Mouse (Mus musculus) lung, postnatal 4 days (tissue): ENCODE measurements around the gene Igfbp3.

Source experiments
- DNase-seq, 2 experiments: peaks; one replicate each; pipeline ENCODE4 v3.0.0; 2021

The Igfbp3 gene

DNA sequence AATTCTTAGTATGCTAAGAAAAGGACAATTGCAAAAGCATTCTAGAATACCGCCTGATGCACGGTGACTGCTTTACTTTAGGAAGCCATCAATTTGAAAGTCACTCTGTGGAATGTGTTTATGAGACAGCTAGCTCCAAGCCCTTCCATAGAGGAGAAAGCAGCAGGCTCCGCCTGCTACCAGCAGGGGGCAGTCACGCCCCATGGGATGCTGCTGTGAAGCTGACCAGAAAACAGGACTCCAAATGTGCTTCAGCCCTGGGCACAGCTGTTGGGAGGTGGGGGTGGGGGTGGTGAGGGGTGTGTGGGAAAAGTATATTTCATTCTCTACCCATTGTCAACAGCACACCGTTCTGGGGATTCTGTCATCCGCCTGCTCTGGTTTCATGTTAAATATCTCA lies 3.4 kb downstream of the Igfbp3 start:
- DNase-seq: peak; percentile 80 to 82

DNA sequence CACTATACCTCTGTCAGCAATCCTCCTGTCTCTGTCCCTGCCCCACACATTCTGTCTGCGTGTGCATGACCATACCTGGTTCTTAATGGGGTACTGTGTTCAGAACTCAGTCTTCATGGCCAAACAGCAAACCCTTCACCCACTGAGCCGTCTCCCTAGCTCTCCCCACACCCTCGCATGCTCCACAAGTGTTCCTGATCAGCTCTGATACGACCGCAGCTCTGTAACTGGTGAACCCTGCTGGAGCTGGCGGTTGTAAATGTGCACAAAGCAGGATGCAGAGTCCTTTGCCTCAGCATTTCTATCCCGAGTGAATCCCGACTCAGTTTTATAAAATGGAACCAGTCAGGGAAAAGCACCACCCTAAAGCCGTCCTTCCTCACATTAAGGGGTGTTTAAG lies 9.9 kb downstream of the Igfbp3 start:
- no peak for DNase-seq

DNA sequence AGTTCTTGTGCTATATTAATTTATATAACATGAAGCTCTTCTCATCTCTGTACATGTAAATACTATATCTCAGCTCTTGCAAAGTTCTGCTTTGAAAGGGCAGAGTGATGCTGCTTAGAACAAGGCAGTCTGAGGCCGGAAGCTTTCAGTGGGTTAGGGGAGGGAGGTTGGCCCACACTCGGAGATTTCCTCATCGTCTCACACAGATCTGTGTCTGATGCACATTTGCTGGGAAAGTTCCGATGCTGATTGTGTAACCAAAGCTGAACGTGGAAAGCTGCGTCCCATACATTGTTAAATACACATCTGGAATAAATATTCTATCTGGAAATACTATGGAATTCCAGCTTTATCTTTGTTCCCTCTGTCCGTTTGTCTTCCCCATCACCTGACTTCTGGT lies 11.5 kb downstream of the Igfbp3 start:
- no peak for DNase-seq

DNA sequence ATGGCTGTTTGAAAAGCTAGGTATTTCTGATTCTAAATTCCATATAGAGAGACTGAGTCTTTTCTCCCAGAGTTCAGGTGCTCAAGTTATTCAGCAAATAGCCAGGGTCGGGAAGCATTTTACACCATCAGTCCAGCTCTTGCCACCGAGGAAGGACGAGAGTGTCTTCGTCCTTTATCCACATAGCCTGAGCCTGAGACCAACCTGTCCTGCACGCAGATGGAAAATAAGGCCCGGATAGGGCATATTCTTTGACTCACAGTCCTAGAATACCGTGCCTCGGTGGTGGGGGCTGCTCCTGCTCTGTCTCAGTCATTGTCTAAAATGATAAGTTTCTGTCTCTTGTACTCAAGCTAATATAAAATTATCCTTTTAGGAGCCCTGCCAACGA lies 13.3 kb downstream of the Igfbp3 start:
- DNase-seq: no peak

DNA sequence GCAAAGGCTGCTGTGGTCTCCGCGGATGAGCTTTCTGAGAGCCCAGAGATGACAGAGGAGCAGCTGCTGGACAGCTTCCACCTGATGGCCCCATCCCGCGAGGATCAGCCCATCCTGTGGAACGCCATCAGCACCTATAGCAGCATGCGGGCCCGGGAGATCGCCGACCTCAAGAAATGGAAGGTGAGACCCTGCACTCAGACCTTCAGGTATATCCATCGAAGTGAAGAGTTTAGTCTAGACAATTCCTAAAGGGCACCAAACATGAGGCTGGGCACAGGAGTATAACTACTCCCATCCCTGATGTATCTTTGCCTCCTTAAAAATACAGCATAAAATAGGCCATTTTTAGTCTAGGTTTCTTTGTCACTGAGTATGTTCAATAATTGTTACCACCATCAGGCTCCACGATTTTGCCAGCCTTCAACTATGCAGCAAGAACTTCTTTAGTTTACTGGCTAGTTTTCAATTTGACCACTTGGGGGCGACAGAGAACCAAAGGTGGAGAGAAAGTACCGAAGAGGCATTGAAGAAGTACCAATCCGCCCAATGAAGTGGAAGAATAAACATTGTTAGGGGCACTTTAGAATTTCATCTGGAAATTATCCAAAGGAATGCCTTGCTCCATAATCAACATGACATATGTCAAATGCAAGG lies 13.9 kb downstream of the Igfbp3 start:
- peak in 1 of 2 experiments; percentile 69 for DNase-seq

DNA sequence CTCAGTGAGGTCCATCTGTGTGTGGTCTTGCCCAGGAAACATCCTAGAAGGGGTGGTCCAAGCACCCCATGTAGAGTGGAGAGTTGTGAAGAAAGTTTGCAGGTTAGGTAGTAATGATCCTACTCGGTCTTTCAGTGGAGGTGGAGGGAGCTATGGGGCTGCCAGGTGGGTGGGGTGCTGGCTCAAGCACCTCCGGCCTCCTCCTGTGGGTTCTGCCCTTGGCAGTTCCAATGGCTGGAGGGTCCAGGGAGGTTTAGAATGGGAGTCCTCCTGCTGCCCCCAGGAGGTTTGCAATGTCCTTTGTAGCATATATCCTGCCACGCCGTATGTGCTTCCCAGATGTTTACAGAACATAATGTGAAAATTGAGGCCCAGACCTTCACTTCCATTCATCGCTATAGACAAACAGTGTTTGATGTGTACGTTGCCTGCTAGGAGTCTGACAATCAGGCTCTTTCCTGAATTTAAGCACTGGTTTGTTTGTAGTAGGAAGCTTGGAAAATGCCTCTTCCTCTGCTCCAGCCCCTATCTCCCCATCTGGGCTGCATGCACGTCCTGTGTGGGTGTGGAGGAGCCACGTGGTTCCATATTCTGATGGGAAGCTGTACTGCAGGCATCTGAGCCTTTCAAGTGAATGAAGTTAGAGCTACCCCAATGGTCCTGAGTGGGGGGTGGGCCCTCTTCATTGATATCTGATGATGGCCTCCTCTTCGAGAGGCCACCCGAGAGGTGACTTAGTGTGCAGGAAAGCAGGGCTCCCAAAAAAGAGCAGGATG lies 15.1 kb downstream of the Igfbp3 start:
- DNase-seq: peak in 1 of 2 experiments; percentile 26

DNA sequence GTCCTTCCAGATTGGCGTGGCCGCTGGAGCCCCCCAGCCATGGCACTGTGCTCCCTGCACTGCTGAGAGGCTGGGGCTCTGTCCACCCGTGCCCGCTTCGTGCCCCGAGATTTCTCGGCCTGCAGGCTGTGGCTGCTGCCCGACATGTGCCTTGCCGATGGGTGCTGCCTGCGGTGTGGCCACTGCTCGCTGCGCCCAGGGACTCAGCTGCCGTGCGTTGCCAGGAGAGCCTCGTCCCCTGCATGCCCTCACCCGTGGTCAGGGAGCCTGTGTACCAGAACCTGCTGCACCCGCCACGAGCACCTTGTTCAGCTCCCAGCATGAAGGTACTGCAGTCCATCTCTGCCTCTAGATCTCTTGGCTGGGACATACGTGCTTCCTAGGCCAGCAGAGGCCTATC lies 15.7 kb downstream of the Igfbp3 start:
- peak in 1 of 2 experiments; percentile 18 for DNase-seq

DNA sequence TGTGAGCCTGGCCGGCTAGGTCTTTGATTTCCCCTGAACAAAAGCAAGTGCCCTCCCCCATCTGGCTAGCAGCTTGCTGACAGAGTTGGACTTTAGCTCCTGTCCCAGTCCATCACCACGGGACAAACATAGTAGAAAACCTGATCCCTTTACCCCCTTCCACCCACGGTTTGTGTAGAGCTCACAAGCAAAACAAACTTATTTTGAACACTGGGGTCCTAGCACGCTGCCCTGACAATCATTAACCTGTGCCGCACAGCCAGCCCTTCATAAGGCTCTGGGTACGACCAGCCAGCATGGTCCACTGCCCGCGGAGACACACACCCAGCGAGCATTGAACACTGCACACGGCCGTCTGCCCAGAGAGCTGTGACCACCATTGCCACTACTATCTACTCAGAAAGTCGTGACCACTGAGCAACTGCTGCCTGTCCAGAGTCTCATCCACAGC lies 16.2 kb downstream of the Igfbp3 start, which contains the start of gene Igfbp1:
Igfbp1 (plus strand) TSS at position 292 of the 451 bp plus-strand sequence.
- DNase-seq: no peak

DNA sequence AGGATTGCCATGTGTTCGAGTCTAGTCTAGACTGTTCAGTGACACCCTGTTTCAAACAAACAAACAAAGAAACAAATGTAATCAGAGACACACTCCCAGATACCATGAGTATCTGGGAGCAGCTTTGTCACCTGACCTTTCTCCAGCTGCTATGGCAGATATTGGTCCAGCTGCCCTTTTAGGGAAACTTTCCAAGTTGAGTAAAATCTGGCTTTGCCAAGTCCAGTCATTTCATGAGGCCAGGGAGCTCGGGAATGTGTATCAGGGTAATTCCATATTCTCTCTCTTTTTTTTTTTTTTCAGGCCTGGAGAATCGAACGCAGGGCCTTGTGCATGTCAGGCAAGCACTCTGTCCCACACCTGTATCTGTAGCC lies 18.4 kb downstream of the Igfbp3 start:
- DNase-seq: no peak

DNA sequence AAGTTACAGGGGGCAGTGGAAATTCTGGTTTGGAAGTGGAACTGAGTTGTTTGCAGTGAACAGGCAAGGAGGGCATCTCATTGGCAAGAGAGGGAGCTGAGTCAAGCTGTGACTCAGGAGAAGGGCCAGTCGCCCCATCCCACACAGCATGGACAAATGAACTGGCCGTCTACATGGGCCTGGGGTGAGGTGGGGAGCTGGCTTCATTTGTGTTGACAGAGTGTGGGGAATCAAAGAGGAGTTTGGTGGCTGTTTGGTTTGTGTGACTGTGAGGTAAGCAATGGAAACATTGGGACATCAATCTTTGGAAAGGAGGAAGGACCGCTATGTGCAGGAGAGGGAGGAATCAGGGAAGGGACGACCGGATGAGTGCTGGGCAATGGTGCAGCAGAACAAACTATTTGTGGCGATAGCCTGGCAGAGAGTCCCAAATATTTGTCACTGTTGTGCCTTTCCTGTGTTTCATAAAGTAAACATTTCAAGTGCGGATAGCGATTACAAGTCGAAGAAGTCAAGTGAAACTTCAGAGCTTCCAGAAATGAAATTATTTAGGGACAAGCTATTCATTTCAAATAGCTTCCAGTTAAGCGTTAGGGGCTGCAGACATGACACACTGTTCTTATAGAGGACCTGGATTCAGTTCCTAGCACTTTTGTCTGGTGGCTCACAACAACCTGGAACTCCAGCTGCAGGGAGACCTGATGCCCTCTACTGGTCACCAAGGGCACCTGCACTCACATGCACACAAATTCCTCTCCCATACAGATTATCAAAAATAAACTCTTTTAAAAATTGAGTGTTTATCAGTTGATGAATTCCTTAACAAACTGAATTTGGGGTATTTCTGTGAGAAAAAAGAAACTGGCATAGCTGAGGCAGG lies 19.1 kb downstream of the Igfbp3 start:
- DNase-seq: peak in 1 of 2 experiments; percentile 14

DNA sequence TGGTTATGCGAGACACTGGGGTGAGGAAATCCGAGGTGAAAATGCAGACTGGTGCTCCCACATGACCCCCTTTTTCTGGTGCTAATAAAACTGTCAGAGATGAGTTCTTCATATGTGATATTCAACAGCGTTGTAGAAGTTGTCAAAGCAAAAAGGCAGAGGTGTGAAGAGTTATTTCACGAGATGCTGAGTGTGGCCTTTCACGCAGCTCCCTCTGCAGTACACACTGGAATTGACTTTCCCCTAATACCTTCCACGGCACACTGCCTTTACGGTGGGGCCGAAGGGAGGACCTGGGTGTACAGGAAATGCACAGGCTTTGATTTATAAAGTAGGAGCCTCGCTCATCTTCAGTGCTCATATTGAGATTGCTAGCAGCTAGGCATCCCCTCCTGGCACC lies 20.6 kb downstream of the Igfbp3 start:
- DNase-seq: peak in 1 of 2 experiments; percentile 10

DNA sequence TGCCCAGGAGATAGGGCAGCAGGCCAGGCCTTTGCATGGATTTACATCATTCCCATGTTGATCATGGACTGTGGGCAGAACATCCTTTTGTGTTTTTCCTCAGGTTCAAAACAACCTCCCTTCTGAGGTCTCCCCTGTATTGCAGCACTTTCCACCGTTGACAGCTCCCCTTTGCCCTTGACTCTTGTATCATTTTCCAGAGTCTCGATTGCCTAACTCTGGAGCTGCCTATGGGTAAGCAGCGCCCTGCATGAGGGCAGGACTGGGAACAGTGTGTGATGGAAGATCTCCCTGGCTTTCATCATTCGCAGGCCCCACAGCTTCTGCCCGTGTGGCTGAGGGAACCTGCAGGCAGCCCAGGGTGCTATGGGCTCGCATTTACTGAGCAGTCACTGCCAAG lies 21.0 kb downstream of the Igfbp3 start:
- DNase-seq: no peak

DNA sequence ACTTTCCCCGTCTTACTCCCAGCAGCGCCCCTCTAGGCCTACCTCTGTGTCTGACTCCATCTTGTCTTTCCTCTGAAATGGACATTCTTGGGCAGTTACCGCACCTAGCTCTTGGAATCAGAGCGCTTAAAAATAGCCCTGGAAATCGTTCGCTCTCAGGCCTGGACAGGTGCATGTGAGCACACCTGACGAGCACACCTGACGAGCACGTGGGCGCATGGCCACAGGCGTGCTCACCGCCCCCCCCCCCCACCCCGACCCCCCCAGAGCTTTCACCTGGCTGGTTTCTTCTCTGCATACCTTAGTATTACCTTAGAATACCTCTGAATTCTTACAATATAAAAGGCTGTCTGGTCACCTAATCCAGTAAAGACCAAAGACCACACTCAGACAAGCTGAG lies 25.3 kb downstream of the Igfbp3 start, which contains the start of gene Gm11985:
Gm11985 (minus strand) TSS at position 101 of the 400 bp plus-strand sequence.
- DNase-seq: no peak

DNA sequence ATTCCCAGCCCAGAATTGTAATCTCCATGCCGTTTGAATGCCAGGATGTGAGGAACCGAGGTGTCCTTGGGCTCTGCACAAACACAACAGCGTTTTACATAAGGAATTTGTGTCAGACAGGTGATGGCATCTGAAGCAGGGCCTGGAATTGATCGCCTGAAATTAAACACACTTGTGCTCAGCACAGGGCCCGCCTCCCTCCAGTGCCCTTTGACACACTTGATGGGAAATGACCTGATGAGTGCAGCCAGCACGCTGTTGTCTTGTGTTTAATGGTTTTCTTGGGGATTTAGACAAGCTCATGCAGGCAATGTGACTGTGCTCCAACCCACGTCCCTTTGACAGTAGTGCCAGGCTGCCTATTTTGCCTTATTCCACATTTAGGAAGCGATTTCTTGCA lies 26.3 kb downstream of the Igfbp3 start:
- DNase-seq: no peak

DNA sequence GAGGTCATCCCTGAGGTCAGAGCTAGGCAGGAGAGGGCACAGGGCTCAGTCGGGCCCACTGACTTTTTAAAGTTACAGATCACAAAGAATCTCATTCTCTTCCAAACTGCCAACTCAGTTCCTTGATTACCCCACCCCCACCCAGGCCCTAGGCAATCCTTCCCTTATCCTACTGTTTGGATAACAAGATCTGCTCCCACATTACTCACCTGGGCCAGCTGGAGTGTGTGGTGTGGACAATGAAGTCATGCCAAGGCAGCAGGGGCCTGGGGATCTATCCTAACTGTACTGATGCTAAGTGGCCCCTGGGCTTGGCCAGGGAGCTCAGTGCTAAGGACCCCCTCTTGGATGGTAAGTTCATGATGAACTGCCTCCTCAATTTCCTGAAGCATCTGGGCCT lies 29.3 kb downstream of the Igfbp3 start:
- DNase-seq: no peak

DNA sequence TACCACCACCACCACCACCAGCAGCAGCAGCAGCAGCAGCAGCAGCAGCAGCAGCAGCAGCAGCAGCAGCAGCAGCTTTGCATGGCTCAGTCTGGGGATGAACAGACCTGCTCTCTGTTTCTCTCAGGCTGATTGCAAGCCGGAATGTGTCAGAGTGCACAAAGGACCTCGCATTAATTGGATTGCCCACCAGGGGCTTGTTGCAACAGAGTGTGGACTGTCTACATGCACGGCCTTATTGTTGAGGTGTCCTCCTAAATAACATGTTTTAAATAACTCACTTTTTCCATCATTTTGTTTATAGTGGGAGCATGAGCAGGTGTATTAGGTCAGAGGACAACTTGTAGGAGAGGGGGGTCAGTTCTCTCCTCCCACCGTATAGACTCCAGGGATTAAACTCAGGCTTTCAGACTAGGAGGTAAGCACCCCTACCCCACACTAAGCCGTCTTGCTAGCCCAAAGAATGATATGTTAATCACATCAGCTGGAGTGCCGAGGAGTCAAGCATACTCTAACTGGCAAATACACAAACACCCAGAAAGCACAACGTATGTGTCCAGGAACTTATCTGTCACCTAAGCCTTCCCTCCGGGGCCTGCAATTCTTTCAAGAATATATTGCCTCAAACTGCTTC lies 31.2 kb downstream of the Igfbp3 start:
- DNase-seq: no peak

DNA sequence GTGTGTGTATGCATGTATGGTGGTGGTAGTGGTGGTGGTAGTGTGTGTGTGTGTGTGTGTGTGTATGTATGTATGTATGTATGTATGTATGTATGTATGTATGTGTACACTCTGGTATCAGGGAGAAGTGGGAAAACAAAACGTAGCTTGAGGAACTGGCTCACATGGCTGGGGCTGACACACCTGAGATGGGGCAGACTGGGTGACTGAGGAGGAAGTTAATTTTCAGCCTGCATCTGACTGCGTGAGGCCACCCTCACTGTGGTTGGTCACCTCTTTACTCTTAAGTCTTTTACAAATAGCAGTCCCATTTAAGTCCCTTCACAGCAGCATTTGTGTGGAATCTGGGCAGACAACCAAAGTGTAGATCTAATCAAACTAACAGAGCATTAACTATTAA lies 34.4 kb downstream of the Igfbp3 start:
- no peak for DNase-seq

DNA sequence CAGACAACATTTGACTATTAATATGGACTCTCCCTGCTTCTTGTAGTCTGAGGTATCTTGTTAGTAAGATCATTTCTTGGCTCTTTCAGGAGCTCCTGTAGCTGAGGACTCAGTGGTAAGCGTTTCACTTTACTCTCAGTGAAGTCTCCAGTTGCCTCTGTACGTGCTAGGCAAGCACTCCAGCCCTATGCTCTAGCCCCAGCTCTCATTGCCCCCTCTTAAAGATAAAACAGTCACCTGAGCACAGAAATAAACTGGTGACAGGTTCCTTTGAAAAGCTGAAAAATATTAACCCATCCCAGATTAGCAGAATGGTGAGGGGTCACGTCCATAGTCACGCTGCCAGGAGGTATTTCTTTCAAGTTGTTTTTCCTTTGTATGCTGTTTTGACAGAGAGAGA lies 35.0 kb downstream of the Igfbp3 start:
- no peak for DNase-seq

DNA sequence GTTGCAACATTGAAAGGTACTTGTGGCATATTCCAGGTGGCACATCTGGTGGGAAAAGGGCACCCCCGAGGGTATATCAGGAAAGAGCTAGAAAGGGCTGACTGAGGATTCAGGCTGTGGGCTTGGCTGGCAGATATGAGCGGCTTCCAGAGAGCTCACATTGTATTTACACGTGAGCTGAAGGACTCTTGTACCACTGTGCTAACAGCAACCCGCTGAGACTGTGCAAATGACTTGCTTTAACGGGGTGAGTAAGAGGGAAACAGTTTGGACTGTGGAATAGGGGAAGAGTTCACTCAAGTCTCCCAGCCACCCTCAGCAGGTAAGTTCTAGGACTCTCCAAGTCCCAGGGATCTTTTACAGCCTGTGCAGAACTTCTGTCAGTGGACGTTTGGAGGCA lies 40.1 kb downstream of the Igfbp3 start:
- peak; percentile 46 to 52 for DNase-seq

DNA sequence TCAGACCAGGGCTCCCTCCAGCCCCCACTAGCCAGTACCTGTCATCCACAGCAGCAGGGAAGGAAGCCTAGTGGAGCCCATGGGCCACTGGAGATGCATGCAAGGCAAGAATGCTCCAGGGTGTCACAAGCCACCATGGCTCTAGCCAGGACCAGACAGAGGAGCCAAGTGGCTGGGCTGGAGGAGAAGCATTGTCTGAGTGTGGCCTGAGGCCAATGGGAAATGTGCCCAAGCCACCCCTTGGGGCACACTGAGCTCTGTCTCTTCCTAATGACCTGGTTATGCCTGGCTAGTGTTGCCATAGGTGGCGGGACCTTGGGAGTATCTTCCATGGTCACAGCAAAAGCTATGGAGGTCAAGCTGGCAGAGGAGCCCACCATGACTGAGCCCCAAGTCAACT lies 44.1 kb downstream of the Igfbp3 start:
- DNase-seq: no peak

DNA sequence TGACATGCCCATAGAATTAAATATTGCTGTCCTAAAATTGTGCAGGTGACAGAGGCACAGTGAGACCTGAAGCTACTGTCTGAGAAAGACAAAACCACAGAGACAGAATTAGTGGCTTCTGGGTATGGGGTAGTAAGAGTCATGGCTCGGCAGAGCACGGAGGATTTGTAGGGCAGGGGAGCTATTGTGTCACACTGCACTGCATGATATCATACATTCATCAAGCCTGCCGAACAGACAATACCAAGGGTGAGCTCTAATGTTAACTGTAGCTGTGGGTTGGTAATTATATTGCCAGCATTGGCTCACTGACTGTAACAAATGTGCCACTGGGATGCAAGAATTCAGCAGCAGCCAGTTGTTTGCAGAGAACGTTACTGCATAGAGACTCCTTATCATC lies 49.3 kb downstream of the Igfbp3 start:
- no peak for DNase-seq

DNA sequence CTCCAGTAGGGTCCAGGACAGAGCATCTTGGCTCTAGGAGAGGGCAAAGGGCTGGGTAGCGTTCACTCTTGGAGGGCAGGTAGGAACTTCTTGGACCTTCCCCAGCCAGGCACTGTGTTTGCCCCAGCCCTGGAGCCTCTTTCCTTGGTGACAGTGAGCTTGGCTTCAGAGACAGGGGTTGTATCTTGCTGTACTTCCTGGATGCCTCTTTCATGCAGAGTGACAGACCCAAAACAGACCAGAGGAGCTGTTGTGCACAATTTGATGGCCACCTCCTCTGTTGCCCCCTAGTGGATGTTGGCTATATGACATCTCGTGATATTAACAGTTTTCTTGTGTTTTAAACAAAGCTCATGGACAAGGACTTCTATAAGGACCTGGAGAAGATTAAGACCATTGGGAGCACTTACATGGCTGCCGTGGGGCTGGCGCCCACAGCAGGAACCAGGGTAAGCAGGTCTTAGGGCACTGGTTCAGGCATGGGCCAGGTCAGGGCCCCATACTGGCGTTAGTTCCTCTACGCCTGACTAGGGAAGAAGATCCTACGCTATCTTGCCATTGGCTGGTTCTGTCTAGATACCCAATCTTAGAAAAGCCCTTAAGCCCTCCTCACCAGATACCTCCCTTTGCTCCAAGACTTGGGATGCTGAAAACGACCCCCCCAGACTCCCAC lies 52.1 kb downstream of the Igfbp3 start:
- DNase-seq: peak in 1 of 2 experiments; percentile 27
